Mouse (Mus musculus): Measurements from ENCODE around the gene 2010111I01Rik. TPM values are rescaled to one million over a fixed set of nuclear protein-coding genes. Genes with fewer than 3 reads are reported as not detected.

2010111I01Rik gene
- polyA plus RNA-seq, 1 experiment from 2014 or later: 16.3 TPM

DNA sequence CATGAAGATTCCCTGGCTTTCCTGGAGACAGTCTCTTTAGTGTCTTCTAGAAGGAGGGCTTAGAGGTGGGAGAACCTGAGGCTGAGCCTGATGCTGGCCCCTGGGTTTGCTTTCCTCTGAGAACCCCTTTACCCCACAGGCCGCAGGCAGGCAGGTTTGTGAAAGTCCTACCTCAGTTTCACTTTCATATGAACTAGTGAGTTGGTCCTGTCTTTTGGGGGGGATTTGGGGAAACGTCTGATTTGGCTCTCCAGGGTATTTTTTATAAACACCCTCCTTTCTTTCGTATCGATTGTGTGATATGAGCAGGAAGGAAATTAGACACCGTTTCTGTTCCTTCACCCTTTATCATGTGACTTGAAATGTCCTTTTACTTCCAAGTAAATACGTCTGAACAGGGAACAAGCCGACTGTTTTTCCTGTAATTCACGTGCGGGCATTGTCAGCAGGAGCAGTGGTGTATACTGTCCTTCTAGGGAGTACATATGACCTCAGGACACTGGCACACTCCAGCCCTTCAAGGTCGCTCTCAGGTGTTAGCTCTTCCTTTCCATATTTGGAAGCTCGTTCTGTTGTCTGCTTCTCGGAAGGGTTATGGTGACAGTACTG, 281.7 kb downstream of the 2010111I01Rik start:
- 64% methylated on average over 12 of the region's 12 CpGs for WGBS (ENCODE audit: insufficient replicate concordance)
- Histone ChIP-seq H3K27ac (ENCODE audit: low read length) (no peak overlapping the region), H3K27me3 (ENCODE audit: control insufficient read depth, insufficient read depth, low read depth, low read length) (no peaks in the 10 kb centered on the region), H3K4me2 (ENCODE audit: low read depth, low read length) (no peak overlapping the region), H3K9me3 (replicated peaks; ENCODE audit: control insufficient read depth, low read length) (no peaks in the 10 kb centered on the region), H3K4me3 (ENCODE audit: low read depth, low read length) (no peak overlapping the region), H3K36me3 (ENCODE audit: control insufficient read depth, insufficient read depth) (no peaks in the 10 kb centered on the region; the same call in 1 of the 2 replicates), H3K4me1 (ENCODE audit: control insufficient read depth, low read depth, low read length) (peaks cover 5% of the 10 kb centered on the region), H3K9ac (ENCODE audit: low read depth, low read length) (no peak overlapping the region)
- ATAC-seq (ENCODE audit: low read depth): no peak

GRCm38 (mm10) chr13:63247041-63247440, 282.3 kb downstream of the 2010111I01Rik start:
- H3K4me3 ChIP-seq (ENCODE audit: low read depth, low read length): no peak overlapping the region
- no peak overlapping the region for H3K9ac ChIP-seq (ENCODE audit: low read depth, low read length)
- H3K36me3 ChIP-seq (ENCODE audit: control insufficient read depth, insufficient read depth): no peaks in the 10 kb centered on the region; the same call in 1 of the 2 replicates
- H3K27me3 ChIP-seq (ENCODE audit: control insufficient read depth, insufficient read depth, low read depth, low read length): no peaks in the 10 kb centered on the region
- ATAC-seq (ENCODE audit: low read depth): no peak
- H3K4me1 ChIP-seq (ENCODE audit: control insufficient read depth, low read depth, low read length): no peaks in the 10 kb centered on the region; the same call in none of the 2 replicates
- no peaks in the 10 kb centered on the region for H3K9me3 ChIP-seq (replicated peaks; ENCODE audit: control insufficient read depth, low read length)
- 60% methylated on average over 7 of the region's 7 CpGs for WGBS (ENCODE audit: insufficient replicate concordance)
- no peak overlapping the region for H3K4me2 ChIP-seq (ENCODE audit: low read depth, low read length)
- no peak overlapping the region for H3K27ac ChIP-seq (ENCODE audit: low read length)

DNA sequence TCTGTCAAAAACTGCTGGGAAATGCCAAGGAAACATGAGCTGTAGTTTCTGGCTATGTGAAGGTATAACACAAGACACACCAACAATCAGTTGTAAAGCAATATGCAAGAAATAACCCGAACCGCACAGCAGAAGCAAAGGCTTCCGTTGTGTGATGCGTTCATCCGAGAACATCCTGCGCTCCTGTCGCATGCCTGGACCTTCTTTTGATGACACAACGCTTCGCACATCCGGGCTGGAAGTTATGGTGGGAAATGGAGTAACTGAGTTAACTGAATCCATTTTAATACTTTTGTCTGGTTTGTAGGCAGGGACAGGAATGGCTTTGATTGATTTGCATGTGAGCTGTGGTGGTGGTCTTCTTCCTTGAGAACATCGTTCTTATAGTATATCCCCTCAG, 282.9 kb downstream of the 2010111I01Rik start:
- no peaks in the 10 kb centered on the region; the same call in 1 of the 2 replicates for H3K4me1 ChIP-seq (ENCODE audit: control insufficient read depth, low read depth, low read length)
- 85% methylated on average over 11 of the region's 11 CpGs for WGBS (ENCODE audit: insufficient replicate concordance)

GRCm38 (mm10) chr13:63248318-63248717, 283.6 kb downstream of the 2010111I01Rik start:
- Histone ChIP-seq H3K4me3 (ENCODE audit: low read depth, low read length) (no peak overlapping the region), H3K4me1 (ENCODE audit: control insufficient read depth, low read depth, low read length) (peaks cover 4% of the 10 kb centered on the region)
- WGBS (ENCODE audit: insufficient replicate concordance): 72% methylated on average over 10 of the region's 10 CpGs

More for the DNA sequence above, 282.9 kb downstream of the 2010111I01Rik start:
- Histone ChIP-seq H3K9ac (ENCODE audit: low read depth, low read length) (no peak overlapping the region), H3K4me3 (ENCODE audit: low read depth, low read length) (no peak overlapping the region), H3K4me2 (ENCODE audit: low read depth, low read length) (no peak overlapping the region), H3K27me3 (ENCODE audit: control insufficient read depth, insufficient read depth, low read depth, low read length) (no peaks in the 10 kb centered on the region), H3K27ac (ENCODE audit: low read length) (no peak overlapping the region), H3K9me3 (replicated peaks; ENCODE audit: control insufficient read depth, low read length) (no peaks in the 10 kb centered on the region), H3K36me3 (ENCODE audit: control insufficient read depth, insufficient read depth) (no peaks in the 10 kb centered on the region; the same call in 1 of the 2 replicates)
- ATAC-seq (ENCODE audit: low read depth): no peak

GRCm38 (mm10) chr13:63249171-63249570, 284.5 kb downstream of the 2010111I01Rik start:
- 53% methylated on average over 7 of the region's 7 CpGs for WGBS (ENCODE audit: insufficient replicate concordance)
- no peak for ATAC-seq (ENCODE audit: low read depth)
- no peaks in the 10 kb centered on the region for H3K9me3 ChIP-seq (replicated peaks; ENCODE audit: control insufficient read depth, low read length)
- H3K36me3 ChIP-seq (ENCODE audit: control insufficient read depth, insufficient read depth): no peaks in the 10 kb centered on the region; the same call in 1 of the 2 replicates
- no peak overlapping the region for H3K4me3 ChIP-seq (ENCODE audit: low read depth, low read length)
- H3K4me1 ChIP-seq (ENCODE audit: control insufficient read depth, low read depth, low read length): peaks cover 8% of the 10 kb centered on the region
- H3K4me2 ChIP-seq (ENCODE audit: low read depth, low read length): no peak overlapping the region
- H3K27me3 ChIP-seq (ENCODE audit: control insufficient read depth, insufficient read depth, low read depth, low read length): no peaks in the 10 kb centered on the region
- no peak overlapping the region for H3K9ac ChIP-seq (ENCODE audit: low read depth, low read length)
- H3K27ac ChIP-seq (ENCODE audit: low read length): no peak overlapping the region

More at GRCm38 (mm10) chr13:63248318-63248717, 283.6 kb downstream of the 2010111I01Rik start:
- Histone ChIP-seq H3K27ac (ENCODE audit: low read length) (no peak overlapping the region), H3K9me3 (replicated peaks; ENCODE audit: control insufficient read depth, low read length) (no peaks in the 10 kb centered on the region), H3K27me3 (ENCODE audit: control insufficient read depth, insufficient read depth, low read depth, low read length) (no peaks in the 10 kb centered on the region), H3K36me3 (ENCODE audit: control insufficient read depth, insufficient read depth) (no peaks in the 10 kb centered on the region; the same call in 1 of the 2 replicates), H3K9ac (ENCODE audit: low read depth, low read length) (no peak overlapping the region), H3K4me2 (ENCODE audit: low read depth, low read length) (no peak overlapping the region)
- ATAC-seq (ENCODE audit: low read depth): no peak

- 57% methylated on average over 8 of the region's 8 CpGs for WGBS (ENCODE audit: insufficient replicate concordance)
- Histone ChIP-seq H3K4me2 (ENCODE audit: low read depth, low read length) (no peak overlapping the region), H3K27ac (ENCODE audit: low read length) (no peak overlapping the region), H3K4me1 (ENCODE audit: control insufficient read depth, low read depth, low read length) (peaks cover 8% of the 10 kb centered on the region), H3K36me3 (ENCODE audit: control insufficient read depth, insufficient read depth) (no peaks in the 10 kb centered on the region; the same call in 1 of the 2 replicates), H3K9me3 (replicated peaks; ENCODE audit: control insufficient read depth, low read length) (no peaks in the 10 kb centered on the region), H3K27me3 (ENCODE audit: control insufficient read depth, insufficient read depth, low read depth, low read length) (no peaks in the 10 kb centered on the region), H3K9ac (ENCODE audit: low read depth, low read length) (no peak overlapping the region), H3K4me3 (ENCODE audit: low read depth, low read length) (no peak overlapping the region)
- no peak for ATAC-seq (ENCODE audit: low read depth)
Observed at GRCm38 (mm10) chr13:63249741-63250431, 285.2 kb downstream of the 2010111I01Rik start.

DNA sequence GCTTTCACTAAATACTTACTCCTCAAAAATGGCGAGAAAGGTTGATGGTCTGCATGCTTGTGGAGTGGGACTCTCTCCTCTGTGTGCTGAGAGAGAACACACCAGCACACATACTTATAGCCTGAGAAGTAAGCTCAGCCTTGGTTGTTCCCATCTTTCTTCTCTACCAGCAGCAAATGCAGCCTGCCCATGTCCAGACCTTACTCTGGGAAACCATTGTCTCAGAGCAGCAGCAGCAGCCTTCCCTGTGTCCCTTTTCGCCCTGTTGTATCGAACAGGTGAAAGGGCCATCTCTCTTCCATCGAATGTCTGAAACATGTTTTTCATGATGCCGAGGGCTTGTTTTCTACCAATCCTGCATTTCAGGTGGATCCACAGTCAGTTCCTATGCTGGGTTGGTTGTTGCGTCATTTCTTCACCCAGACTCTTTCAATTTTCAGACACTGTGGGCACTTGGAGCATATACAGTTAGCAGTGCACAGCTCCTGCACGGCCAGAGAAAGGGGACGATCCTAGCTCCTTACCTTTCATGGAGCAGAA, 285.8 kb downstream of the 2010111I01Rik start:
- Histone ChIP-seq H3K4me2 (ENCODE audit: low read depth, low read length) (no peak overlapping the region), H3K9ac (ENCODE audit: low read depth, low read length) (no peak overlapping the region), H3K27me3 (ENCODE audit: control insufficient read depth, insufficient read depth, low read depth, low read length) (no peaks in the 10 kb centered on the region), H3K4me1 (ENCODE audit: control insufficient read depth, low read depth, low read length) (peaks cover 10% of the 10 kb centered on the region), H3K9me3 (replicated peaks; ENCODE audit: control insufficient read depth, low read length) (no peaks in the 10 kb centered on the region), H3K4me3 (ENCODE audit: low read depth, low read length) (no peak overlapping the region), H3K36me3 (ENCODE audit: control insufficient read depth, insufficient read depth) (no peaks in the 10 kb centered on the region), H3K27ac (ENCODE audit: low read length) (no peak overlapping the region)
- WGBS (ENCODE audit: insufficient replicate concordance): 83% methylated on average over 8 of the region's 8 CpGs
- ATAC-seq (ENCODE audit: low read depth): no peak

DNA sequence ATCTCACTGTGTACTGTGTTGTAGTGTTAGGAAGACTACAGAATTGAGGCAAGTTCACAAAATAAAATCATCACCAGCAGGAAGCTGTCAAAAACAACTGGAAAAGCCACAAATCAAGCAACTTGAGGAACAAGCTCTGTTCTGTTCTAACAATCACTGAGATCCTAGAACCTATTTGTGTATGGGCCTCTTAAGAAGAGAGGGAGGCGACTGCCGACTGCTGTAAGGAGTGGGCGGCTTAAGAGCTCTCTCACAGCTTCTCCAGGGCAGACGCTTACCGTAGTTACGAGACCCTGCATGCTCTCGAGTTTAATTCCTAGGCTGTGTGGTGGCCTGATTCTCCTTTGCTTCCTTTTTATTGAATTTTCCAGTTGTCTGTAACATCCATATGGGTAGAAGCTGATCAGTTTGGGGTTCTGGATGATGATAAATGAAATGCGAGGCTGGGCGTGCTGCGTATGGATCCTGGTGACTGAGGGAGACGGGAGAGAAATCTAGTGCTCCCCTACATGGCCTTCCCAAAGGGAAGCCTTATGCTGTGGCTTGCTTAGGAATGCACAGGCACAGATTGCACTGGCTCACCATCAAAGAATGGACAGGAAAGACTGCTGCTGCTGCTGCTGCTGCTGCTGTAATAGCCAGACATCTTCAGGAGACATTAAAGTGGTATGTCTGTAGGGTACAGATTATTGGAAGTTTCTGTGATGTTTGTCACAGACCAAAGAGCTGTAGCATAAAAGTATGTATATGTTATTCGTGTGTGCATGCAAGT, 286.6 kb downstream of the 2010111I01Rik start:
- ATAC-seq (ENCODE audit: low read depth): no peak
- Histone ChIP-seq H3K27ac (ENCODE audit: low read length) (no peak overlapping the region), H3K4me3 (ENCODE audit: low read depth, low read length) (no peak overlapping the region), H3K9ac (ENCODE audit: low read depth, low read length) (no peak overlapping the region), H3K36me3 (ENCODE audit: control insufficient read depth, insufficient read depth) (no peaks in the 10 kb centered on the region), H3K4me2 (ENCODE audit: low read depth, low read length) (no peak overlapping the region), H3K27me3 (ENCODE audit: control insufficient read depth, insufficient read depth, low read depth, low read length) (no peaks in the 10 kb centered on the region), H3K4me1 (ENCODE audit: control insufficient read depth, low read depth, low read length) (peaks cover 14% of the 10 kb centered on the region), H3K9me3 (replicated peaks; ENCODE audit: control insufficient read depth, low read length) (no peaks in the 10 kb centered on the region)
- WGBS (ENCODE audit: insufficient replicate concordance): 73% methylated on average over 12 of the region's 12 CpGs
